Mouse (Mus musculus): ENCODE results near the gene Slc38a2.

Gene Slc38a2

DNA sequence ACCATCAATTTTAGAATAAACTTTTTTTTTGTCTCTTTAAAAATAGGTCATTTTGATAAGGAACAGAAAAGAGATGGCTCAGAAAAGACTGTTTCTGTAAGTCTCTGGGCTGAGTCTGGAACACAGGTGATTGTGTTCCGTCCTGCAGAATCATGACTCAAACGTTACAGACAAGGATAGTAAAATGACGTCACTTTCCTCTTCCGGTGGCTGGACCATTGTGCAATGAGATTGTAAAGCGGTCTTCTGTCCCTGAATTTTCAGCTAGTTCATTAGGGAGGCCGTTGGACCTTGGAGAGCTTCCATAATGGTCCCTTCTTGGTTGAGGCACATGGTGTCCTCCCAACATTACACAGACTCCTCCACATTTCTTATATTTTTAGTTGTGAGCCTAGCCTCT, 29.8 kb downstream of the Slc38a2 start:
- no peak for DNase-seq (ENCODE audit: low spot score in 2 of 2)

DNA sequence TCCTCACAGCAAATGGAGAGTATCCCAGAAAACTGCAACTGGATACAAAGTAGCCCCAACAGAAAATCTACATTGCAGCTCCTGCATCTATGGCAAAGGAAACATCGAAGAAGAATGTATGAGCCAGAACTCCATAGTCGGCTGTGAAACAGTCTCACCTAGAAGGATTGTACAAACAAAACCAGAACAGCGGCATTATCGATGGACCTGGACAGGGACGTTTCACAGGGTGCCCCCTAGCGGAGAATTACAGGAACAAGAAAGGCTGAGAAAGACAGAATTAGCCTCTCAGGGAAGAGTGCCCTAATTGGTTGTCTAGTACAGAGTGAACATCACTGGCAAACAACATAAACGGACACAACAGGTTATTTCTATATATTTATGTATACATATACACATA, 32.9 kb downstream of the Slc38a2 start:
- peak; percentile 33 to 40 for DNase-seq (ENCODE audit: low spot score in 2 of 2)

DNA sequence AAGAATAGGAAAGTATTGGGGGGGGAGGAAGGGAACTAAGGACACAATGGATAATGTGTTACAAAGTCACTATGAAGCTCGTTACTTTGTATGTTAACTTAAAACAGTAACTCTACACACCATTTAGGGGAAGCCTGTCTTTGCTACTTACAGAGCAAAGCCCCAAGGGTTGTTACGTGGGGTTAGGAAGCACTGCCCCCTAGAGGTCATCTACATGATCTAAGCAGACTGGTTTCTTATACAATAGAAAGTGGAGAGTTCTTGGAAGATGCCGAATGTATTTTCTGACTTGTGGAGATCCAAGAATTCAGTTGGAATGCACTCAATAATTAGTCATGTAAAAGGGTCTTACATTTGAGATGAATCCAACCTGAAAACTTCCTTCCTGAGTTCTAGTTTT, 33.6 kb downstream of the Slc38a2 start:
- DNase-seq (ENCODE audit: low spot score in 2 of 2): peak in 1 of 2 experiments; percentile 48

GRCm38 (mm10) chr15:96660590-96661141, 38.9 kb downstream of the Slc38a2 start:
- no peak for DNase-seq (ENCODE audit: low spot score in 2 of 2)

DNA sequence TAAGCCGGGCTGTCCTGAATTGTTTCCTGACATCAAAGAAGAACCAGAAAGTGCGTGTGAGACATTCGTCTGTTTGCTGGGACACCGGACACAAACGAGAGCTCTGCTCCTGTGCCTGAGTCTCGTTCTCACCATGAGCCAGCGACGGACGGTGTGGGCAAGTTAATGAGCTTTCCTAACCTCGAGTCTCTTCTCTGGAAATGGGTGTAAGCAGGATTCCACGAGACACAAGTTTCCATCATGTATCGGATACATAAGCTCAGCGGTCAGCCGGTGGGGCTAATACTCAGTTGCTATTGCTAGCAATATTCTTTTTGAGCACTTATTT, 41.3 kb downstream of the Slc38a2 start:
- DNase-seq (ENCODE audit: low spot score in 2 of 2): no peak

- no peak for DNase-seq (ENCODE audit: low spot score in 2 of 2)
Measured at GRCm38 (mm10) chr15:96657576-96658274, 41.8 kb downstream of the Slc38a2 start.

DNA sequence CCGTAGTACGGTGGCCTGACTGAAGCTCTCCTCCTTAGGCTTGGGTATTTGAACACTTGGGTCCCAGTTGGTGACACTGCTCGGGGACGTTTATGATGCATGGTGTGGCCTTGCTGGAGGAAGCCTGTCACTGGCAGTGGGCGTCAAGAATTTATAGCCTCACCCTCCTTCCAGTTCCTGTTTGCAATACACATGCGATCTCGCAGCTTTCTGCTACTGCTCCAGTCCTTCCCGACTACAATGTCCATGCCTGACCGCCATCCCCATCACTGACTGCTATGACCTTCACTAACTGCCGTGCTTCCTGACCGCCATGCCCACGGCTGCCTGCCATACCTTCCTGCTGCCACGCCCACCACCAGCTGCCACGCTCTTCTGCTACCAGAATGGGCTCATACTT, 44.0 kb downstream of the Slc38a2 start:
- DNase-seq (ENCODE audit: low spot score in 2 of 2): no peak

DNA sequence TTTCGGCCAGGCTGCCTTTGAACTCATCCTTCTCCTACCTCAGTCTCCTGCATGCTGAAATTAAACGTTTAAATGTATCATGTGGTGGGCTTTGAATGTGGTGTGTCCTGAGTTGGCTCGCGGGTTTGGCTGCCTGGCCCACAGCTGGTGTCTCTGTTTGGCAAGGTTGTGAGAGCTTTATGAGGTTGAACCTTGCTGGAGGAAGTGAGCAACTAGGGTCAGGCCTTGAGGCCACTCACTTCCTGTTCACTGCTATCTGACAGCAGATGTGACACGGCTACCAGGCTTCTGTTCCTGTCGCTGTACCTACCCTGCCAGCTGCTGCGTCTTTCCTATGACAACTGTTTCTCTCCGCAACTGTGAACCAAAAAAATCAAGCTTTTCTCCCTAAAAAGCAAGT, 44.8 kb downstream of the Slc38a2 start:
- no peak for DNase-seq (ENCODE audit: low spot score in 2 of 2)

GRCm38 (mm10) chr15:96653011-96653410, 46.5 kb downstream of the Slc38a2 start:
- no peak for DNase-seq (ENCODE audit: low spot score in 2 of 2)

DNA sequence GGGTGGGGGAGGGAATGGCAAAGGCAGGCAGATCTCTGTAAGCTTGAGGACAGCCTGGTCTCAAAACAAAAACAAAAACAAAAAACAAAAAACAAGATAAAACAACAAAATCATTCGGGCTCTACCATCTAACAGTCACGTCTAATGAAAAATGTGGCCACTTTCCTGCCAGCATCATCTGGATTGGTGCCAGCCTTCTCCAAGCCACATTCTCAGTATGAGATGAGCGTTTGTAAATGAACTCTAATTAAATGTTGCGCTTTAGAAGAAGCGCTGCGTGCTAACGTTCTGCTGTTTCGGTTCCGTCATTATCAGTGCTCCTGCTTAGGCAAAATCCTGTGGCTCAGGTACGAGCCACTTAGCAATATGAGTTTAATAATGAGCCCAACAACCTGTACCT, 47.0 kb downstream of the Slc38a2 start:
- no peak for DNase-seq (ENCODE audit: low spot score in 2 of 2)

DNA sequence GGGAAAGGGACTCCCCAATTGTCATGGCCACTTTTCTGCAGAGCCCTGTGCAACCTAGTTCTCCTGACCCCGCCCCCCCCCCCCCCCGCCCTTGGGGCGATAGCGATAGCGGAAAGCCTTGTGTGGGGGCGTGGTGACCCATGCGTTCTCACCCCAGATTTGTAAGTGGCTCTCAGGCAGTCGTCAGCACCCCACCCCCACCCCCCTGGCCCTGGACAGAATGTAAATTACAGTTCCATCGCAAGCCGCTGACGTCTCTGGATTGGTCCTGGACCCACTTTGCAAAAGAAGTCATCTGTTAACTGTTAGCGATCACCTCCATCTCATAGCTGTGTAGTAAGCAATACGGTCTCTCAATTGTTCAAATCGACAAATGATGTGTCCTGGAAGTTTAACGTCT, 52.2 kb downstream of the Slc38a2 start:
- DNase-seq (ENCODE audit: low spot score in 2 of 2): no peak

DNA sequence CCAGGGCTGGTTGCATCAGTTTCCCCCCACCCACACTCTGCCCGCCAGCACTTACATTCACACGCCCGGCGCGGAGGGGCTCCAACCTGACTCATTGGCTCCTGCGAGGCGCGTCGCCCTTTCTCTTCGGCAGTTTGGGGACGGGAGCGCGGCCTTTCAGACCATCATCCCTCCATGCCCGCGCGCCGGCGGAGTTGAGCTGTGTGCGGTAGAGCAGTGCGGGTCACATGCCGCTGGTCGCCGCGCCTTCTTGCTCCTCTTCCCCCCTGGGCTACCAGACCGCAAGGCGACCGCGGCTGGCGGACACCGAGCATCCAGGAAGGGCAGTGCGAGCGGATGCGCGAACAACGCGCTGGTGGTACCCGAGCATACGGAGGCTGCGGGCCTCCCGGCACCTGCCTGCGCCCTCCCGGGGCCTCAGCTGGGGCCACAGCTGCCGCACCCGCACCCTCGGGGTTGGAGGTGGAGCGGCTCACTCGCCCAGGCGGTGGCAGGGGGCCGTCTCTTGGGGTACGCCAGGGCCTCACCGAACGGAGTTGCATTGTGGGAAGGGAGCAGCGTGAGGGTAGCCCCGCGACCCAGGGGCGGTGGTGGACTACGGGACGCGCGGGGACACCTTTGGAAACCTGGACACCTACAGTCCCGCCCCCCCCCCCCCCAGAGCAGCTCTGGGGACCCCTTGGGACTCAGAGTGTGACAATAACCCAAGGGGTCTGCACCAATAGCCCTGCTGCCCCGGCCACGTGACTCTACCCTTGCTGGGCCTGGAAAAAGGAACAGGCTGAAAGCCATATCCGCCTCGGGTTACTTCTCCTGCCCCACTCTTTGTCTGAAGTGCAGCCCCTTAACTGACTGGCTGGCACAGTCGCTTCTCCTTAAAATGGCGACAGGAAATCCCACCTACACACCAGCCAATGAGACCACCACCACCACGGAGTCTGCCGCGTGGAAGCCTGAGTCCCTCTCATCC, 56.8 kb downstream of the Slc38a2 start, which contains the start of gene Slc38a1:
Gene Slc38a1, minus strand, starts transcription at position 478 of the 970 bp plus-strand sequence.
- DNase-seq (ENCODE audit: low spot score in 2 of 2): no peak

DNA sequence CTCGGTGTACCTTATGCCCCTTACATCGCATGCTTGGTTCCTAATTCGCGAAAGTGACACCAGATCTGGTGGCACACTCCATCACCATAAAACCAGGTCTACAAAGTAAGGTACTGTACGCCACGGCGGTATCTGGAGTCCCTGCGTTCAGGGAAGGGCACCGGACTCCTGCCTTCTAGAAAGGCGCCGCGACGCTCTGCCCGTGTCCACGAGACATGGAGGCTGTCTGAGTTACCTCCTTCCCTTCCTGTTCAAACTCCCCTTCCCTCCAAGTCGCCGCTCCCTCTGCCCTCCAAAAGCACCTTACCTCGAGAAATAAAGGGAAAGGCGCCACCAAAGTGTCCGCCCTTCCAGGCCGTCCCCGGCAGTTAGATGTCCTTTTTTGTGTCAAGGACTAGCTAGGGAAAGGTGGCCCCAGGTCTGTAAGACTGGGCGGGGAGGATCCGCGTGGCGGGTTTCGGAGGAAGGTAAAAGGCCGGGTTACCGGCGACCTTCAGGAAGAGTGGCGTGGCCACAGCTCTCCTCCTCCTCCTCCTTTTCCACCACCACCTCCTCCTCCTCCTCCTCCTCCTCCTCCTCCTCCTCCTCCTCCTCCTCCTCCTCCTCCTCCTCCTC, 57.6 kb downstream of the Slc38a2 start:
- DNase-seq (ENCODE audit: low spot score in 2 of 2): peak in 1 of 2 experiments; percentile 18

GRCm38 (mm10) chr15:96641111-96641820, 58.3 kb downstream of the Slc38a2 start:
- peak in 1 of 2 experiments; percentile 32 for DNase-seq (ENCODE audit: low spot score in 2 of 2)

DNA sequence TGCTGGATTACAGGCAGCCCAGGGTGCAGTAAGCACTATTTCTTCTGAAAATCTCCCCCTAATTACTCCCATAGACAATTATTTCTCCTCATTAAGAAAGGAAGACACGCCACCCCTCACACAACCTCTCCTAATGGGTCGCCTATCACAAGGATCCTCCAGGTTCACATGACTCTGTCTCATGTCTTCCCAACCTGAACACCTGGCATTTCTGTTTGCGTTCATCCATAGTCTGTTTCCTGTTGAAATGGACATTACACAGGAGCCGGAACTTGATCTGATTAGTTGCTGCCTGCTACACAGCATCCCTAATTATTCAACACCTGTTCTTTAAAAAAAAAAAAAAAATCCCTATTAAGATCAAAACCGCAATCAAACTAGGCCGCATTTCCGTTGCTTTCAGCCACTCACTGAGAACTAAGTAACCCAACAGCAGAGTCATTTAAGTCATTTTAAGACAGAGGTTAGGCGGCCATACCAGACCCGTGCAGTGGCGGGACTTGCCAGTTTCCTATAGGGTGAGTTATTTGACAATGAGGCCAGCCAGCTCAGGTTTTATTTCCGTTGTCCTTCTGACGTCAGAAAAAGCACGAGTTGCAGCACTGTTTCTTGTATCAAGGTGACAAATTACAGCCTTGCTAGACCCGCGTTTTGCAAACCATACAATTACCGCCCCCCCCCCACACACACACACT, 59.1 kb downstream of the Slc38a2 start:
- DNase-seq (ENCODE audit: low spot score in 2 of 2): no peak

- no peak for DNase-seq (ENCODE audit: low spot score in 2 of 2)
Measured at GRCm38 (mm10) chr15:96639630-96640029, 59.9 kb downstream of the Slc38a2 start.

GRCm38 (mm10) chr15:96638656-96639055, 60.9 kb downstream of the Slc38a2 start:
- DNase-seq (ENCODE audit: low spot score in 2 of 2): no peak

GRCm38 (mm10) chr15:96638173-96638572, 61.4 kb downstream of the Slc38a2 start:
- DNase-seq (ENCODE audit: low spot score in 2 of 2): no peak

Data from urinary bladder, adult 18-20 months (tissue).